Mouse (Mus musculus) cerebellum, adult 2 months (tissue): ENCODE measurements around the gene Syngap1.

Source experiments
- CTCF ChIP-seq: fragments of 200-500 bp; IDR thresholded peaks from 2 replicates; pipeline ENCODE4 v1.5.1; 2011; ENCODE audit warnings: low read depth, mild to moderate bottlenecking, control low read depth, low read length, moderate library complexity, borderline replicate concordance; ENCODE audit not compliant: insufficient read depth
- POLR2A ChIP-seq: fragments of 200-500 bp; IDR thresholded peaks from 2 replicates; pipeline ENCODE4 v1.6.1; 2011; ENCODE audit warnings: low read length, control low read depth, borderline replicate concordance; ENCODE audit not compliant: insufficient read depth

DNA sequence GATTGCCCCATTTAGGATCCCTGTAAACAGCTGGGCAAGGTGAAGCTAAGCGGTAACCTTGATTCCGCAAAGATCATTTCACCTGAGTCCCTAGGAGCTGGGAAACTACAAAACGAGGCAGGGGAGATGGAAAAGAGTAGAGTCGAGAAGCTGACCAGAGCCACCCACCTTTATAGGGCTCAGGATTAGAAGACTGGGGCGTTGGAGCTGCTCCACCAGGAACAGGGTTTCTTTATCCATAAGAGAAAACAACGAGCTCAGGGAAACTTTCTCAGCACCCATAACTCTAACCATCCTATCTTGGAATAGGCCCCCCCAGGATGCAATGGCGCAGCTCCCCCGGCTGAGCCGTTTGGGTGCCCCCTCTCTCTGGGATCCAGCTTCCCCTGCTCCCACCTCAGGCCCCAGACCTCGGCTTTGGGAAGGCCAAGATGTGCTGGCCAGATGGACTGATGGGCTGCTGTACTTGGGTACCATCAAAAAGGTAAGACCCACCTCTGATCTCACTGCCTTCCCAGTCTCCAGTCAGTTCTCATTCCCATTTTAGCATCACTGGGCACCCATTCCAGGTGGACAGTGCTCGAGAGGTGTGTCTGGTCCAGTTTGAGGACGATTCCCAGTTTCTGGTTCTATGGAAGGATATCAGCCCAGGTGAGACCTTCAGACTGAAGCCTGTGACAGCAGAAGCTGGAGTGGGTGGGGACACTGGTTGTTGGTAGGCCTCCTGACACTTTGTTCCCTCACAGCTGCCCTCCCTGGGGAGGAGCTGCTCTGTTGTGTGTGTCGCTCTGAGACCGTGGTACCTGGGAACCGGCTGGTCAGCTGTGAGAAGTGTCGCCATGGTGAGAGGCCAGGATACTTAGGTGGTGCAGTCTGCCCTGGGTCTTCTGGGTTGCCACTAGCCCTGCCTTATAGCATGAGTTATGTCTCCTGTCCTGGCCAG is 6.9 kb upstream of the Syngap1 start:
- no peak for TF ChIP-seq POLR2A
- TF ChIP-seq CTCF = no peak
